Mouse (Mus musculus): ENCODE data around the gene Vsir. TPM values are rescaled to one million over a fixed set of nuclear protein-coding genes. Genes with fewer than 3 reads are reported as not detected.

Gene Vsir
- polyA plus RNA-seq (2014; fragmentation: Nextera tagmentation; extraction: Ambion mirVana), result 0.96 and 1.2 TPM in 2 replicates

DNA sequence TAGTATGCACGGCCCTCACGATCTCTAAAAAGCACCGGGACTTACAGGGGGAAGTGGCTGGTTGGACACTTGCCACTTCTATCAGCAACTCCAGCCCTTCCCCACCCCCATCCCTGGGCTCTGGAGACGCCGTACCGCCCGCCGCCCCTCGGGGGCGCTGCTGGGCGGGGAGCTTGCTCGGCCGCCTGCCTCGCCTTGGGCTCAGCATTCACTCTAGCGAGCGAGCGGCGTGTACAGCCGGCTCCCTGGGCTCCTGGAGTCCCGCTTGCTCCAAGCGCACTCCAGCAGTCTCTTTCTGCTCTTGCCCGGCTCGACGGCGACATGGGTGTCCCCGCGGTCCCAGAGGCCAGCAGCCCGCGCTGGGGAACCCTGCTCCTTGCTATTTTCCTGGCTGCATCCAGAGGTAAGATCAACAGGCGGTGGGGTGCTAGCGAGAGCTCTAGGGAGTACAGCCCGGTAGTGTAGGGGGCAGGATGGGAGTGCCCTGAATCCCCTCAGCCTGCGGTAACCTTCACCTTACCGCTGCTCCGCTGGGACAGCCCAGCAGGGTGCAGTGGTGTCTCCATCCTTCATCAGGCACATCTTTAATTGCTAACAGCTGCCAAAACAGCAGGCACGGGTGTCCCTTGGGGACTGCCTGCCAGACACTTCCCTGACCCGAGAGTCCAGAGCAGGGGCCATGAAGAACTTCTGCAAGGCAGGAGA, at the start of gene Vsir:
Gene Vsir (plus strand): TSS at position 151 of the 705 bp plus-strand sequence.
- DNase-seq (ENCODE audit: low spot score), result peak; percentile 91
- peak within 1 kb of the TSS; percentile 54 for H3K4me2 ChIP-seq (ENCODE audit: low read depth, low read length, severe bottlenecking)
- WGBS, result 0% methylated on average over 37 of the region's 37 CpGs
- H3K27ac ChIP-seq (ENCODE audit: low read depth, low read length), result no peak within 1 kb of the TSS
- no peaks in the 10 kb centered on the region for H3K36me3 ChIP-seq (ENCODE audit: control insufficient read depth, insufficient read depth, low read length)
- H3K9me3 ChIP-seq (ENCODE audit: control insufficient read depth, low read length), result no peaks in the 10 kb centered on the region
- peaks cover 10% of the 10 kb centered on the region; the same call in 1 of the 2 replicates for H3K27me3 ChIP-seq (ENCODE audit: control insufficient read depth, insufficient read depth, low read length)
- no peak; the same call in 1 of the 2 replicates for ATAC-seq (replicated peaks; ENCODE audit: low FRiP score)
- peaks cover 13% of the 10 kb centered on the region; the same call in 1 of the 2 replicates for H3K4me1 ChIP-seq (replicated peaks; ENCODE audit: control insufficient read depth, insufficient read depth, low read length)
- H3K4me3 ChIP-seq (ENCODE audit: low read depth, low read length), result peak within 1 kb of the TSS; percentile 28
- peak within 1 kb of the TSS; percentile 45 for H3K9ac ChIP-seq (ENCODE audit: low read length)

DNA sequence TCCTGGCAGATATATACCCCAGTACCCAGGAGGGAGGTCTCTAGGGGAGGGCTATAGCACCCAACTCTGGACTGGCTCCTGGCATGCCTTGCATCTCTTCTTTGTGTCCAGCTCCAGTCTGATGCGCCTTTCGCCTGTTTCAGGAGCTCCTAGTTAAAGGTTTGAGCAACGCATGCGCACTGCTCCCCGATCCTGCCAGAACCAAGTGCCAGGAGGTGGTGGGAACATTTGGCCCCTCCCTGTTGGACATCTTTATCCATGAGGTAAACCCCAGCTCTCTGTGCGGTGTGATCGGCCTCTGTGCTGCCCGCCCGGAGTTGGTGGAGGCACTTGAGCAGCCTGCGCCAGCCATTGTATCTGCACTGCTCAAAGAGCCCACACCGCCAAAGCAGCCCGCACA, 47.0 kb upstream of the Vsir start:
- 95% methylated on average over 12 of the region's 12 CpGs for WGBS
- H3K4me3 ChIP-seq (ENCODE audit: low read depth, low read length), result no peak overlapping the region
- H3K9ac ChIP-seq (ENCODE audit: low read length), result no peak overlapping the region
- ATAC-seq (replicated peaks; ENCODE audit: low FRiP score) (no peak), DNase-seq (ENCODE audit: low spot score) (no peak)
- H3K4me2 ChIP-seq (ENCODE audit: low read depth, low read length, severe bottlenecking), result no peak overlapping the region
- H3K27me3 ChIP-seq (ENCODE audit: control insufficient read depth, insufficient read depth, low read length), result no peaks in the 10 kb centered on the region
- H3K9me3 ChIP-seq (ENCODE audit: control insufficient read depth, low read length), result no peaks in the 10 kb centered on the region
- no peak overlapping the region for H3K27ac ChIP-seq (ENCODE audit: low read depth, low read length)
- peaks cover 17% of the 10 kb centered on the region for H3K36me3 ChIP-seq (ENCODE audit: control insufficient read depth, insufficient read depth, low read length)
- no peaks in the 10 kb centered on the region for H3K4me1 ChIP-seq (replicated peaks; ENCODE audit: control insufficient read depth, insufficient read depth, low read length)

DNA sequence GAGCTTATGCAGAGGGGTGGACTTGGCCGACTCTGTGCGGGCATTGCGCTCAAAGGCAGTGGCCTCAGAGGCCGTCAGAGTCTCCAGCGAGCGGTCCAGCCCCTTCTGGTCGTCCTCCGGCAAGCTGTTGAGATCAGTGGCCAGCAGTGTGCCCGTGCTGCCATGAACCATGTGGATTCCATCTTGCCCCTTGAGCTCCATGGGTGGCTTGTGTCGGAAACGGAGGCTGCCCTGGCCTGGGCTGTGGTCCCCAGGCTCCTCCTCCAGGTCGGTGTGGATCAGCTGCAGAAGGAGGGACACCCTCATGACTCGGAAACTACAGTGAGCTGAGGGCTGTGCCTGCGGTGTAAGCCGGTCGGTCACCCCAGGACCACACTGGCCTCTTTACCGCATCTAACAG, 43.2 kb upstream of the Vsir start:
- H3K4me1 ChIP-seq (replicated peaks; ENCODE audit: control insufficient read depth, insufficient read depth, low read length), result no peaks in the 10 kb centered on the region
- no peak for ATAC-seq (replicated peaks; ENCODE audit: low FRiP score)
- H3K27ac ChIP-seq (ENCODE audit: low read depth, low read length), result no peak overlapping the region
- DNase-seq (ENCODE audit: low spot score), result no peak
- H3K9me3 ChIP-seq (ENCODE audit: control insufficient read depth, low read length), result no peaks in the 10 kb centered on the region
- no peak overlapping the region for H3K9ac ChIP-seq (ENCODE audit: low read length)
- no peak overlapping the region for H3K4me3 ChIP-seq (ENCODE audit: low read depth, low read length)
- H3K36me3 ChIP-seq (ENCODE audit: control insufficient read depth, insufficient read depth, low read length), result peaks cover 11% of the 10 kb centered on the region
- no peak overlapping the region for H3K4me2 ChIP-seq (ENCODE audit: low read depth, low read length, severe bottlenecking)
- no peaks in the 10 kb centered on the region for H3K27me3 ChIP-seq (ENCODE audit: control insufficient read depth, insufficient read depth, low read length)
- WGBS, result 86% methylated on average over 17 of the region's 17 CpGs

DNA sequence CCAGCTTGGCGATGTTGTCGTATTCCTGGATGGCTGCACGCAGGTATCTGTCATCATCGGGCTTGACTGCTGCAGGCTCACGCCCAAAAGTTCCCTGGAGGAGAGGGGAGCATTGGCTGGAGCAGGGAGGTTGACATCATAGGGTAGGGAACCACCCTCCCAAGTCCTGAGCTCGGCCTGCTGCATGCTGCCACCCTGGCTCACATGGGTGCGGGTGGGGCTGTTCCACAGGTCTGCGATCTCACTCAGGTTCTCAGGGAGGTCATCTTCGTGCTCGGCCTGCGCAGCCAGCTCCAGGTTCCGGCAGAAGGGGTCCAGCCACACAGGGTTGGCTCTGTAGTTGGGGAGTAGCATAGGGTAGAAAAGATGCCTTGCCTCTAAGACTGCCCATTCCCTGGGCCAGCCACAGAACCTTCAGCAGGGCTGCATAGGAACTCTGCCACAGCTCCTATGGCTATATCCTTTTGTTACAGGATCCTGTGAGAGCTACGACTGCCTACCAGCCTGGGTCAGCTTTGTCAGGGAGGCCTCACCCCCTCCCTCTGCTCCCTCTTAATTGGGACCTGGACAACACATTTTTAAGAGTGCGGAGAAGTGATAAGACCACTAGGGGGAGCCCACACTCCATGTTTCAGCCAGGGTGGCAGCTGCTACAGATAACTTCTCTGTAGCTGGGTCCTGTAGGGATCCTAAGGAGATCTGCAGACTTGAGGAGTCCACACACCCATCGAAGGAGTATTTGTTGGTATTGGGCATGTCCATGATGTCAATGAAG, 41.6 kb upstream of the Vsir start:
- Histone ChIP-seq H3K36me3 (ENCODE audit: control insufficient read depth, insufficient read depth, low read length) (peaks cover 7% of the 10 kb centered on the region; the same call in 1 of the 2 replicates), H3K4me2 (ENCODE audit: low read depth, low read length, severe bottlenecking) (no peak overlapping the region), H3K9ac (ENCODE audit: low read length) (no peak overlapping the region), H3K4me3 (ENCODE audit: low read depth, low read length) (no peak overlapping the region), H3K9me3 (ENCODE audit: control insufficient read depth, low read length) (no peaks in the 10 kb centered on the region), H3K27ac (ENCODE audit: low read depth, low read length) (no peak overlapping the region), H3K27me3 (ENCODE audit: control insufficient read depth, insufficient read depth, low read length) (no peaks in the 10 kb centered on the region), H3K4me1 (replicated peaks; ENCODE audit: control insufficient read depth, insufficient read depth, low read length) (no peaks in the 10 kb centered on the region)
- ATAC-seq (replicated peaks; ENCODE audit: low FRiP score) (peak; percentile 82), DNase-seq (ENCODE audit: low spot score) (peak; percentile 88)
- 68% methylated on average over 15 of the region's 15 CpGs for WGBS

DNA sequence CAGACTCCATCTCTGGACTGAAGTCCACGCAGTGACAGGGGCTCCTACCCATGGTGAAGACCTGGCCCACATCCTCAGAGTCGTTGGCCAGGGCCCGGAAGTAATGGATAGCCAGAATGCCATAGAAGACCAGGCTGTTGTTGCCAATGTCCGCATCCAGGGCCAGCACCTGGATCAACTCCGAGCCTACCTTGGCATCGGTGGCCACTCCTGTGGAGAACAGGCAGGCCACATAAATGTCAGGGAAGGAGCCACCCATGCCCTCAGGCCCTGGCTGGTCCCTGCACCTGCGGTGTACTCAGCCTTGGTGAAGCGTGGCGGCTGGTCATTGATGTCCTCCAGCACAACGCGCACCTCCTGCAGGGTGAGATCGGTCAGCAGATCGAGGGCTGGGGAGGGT, 36.0 kb upstream of the Vsir start:
- Histone ChIP-seq H3K4me2 (ENCODE audit: low read depth, low read length, severe bottlenecking) (no peak overlapping the region), H3K4me3 (ENCODE audit: low read depth, low read length) (no peak overlapping the region), H3K9ac (ENCODE audit: low read length) (no peak overlapping the region), H3K4me1 (replicated peaks; ENCODE audit: control insufficient read depth, insufficient read depth, low read length) (no peaks in the 10 kb centered on the region), H3K27ac (ENCODE audit: low read depth, low read length) (no peak overlapping the region), H3K27me3 (ENCODE audit: control insufficient read depth, insufficient read depth, low read length) (no peaks in the 10 kb centered on the region), H3K36me3 (ENCODE audit: control insufficient read depth, insufficient read depth, low read length) (no peaks in the 10 kb centered on the region), H3K9me3 (ENCODE audit: control insufficient read depth, low read length) (no peaks in the 10 kb centered on the region)
- DNase-seq (ENCODE audit: low spot score) (no peak), ATAC-seq (replicated peaks; ENCODE audit: low FRiP score) (no peak)
- WGBS, result 94% methylated on average over 13 of the region's 13 CpGs

DNA sequence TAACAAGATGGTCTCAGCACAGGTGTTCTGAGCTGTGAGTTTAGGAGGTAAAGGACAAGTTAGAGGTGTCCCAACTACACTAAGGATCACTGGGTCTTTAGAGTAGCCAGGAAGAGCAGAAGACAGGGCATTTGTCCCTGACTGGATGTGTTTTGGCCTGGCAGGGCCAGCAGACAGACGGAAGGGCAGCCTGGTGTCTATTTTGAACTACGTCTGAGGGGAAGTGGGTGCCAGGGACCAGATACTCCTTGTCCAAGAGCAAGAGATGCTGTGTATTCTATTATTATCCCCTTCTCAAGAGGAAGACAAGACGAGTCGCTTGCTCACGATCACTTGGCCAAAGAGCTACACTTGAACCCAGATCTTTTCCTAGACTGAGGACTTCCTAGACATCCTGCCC, 33.0 kb upstream of the Vsir start:
- Histone ChIP-seq H3K4me2 (ENCODE audit: low read depth, low read length, severe bottlenecking) (no peak overlapping the region), H3K9me3 (ENCODE audit: control insufficient read depth, low read length) (no peaks in the 10 kb centered on the region), H3K27me3 (ENCODE audit: control insufficient read depth, insufficient read depth, low read length) (no peaks in the 10 kb centered on the region), H3K4me1 (replicated peaks; ENCODE audit: control insufficient read depth, insufficient read depth, low read length) (no peaks in the 10 kb centered on the region), H3K27ac (ENCODE audit: low read depth, low read length) (no peak overlapping the region), H3K4me3 (ENCODE audit: low read depth, low read length) (no peak overlapping the region), H3K9ac (ENCODE audit: low read length) (no peak overlapping the region), H3K36me3 (ENCODE audit: control insufficient read depth, insufficient read depth, low read length) (no peaks in the 10 kb centered on the region)
- ATAC-seq (replicated peaks; ENCODE audit: low FRiP score) (no peak), DNase-seq (ENCODE audit: low spot score) (no peak)
- WGBS, result over 99% methylated on average over 5 of the region's 5 CpGs

DNA sequence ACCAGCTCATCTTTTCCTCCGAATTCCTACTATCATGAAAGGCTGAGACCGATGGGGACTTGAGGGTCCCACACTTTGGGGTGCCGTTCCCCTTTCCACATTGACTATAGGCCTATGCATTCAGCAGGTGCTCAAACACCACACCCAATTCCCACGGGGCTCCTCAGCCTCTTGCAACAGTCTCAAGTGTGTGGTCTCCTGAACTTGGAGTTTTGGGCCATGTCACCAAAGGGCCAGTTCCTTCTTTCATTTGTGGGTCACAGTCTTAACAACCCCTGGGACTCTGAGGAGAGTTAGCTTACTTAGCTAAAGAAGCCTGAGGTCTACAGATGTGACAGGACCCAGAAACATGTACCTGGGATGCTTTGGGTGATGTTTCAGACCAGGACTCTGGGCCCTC, 30.5 kb upstream of the Vsir start:
- Histone ChIP-seq H3K27me3 (ENCODE audit: control insufficient read depth, insufficient read depth, low read length) (no peaks in the 10 kb centered on the region), H3K4me2 (ENCODE audit: low read depth, low read length, severe bottlenecking) (no peak overlapping the region), H3K36me3 (ENCODE audit: control insufficient read depth, insufficient read depth, low read length) (no peaks in the 10 kb centered on the region), H3K4me1 (replicated peaks; ENCODE audit: control insufficient read depth, insufficient read depth, low read length) (no peaks in the 10 kb centered on the region), H3K27ac (ENCODE audit: low read depth, low read length) (no peak overlapping the region), H3K4me3 (ENCODE audit: low read depth, low read length) (no peak overlapping the region), H3K9me3 (ENCODE audit: control insufficient read depth, low read length) (no peaks in the 10 kb centered on the region), H3K9ac (ENCODE audit: low read length) (no peak overlapping the region)
- ATAC-seq (replicated peaks; ENCODE audit: low FRiP score) (no peak), DNase-seq (ENCODE audit: low spot score) (no peak)
- 87% methylated on average over 4 of the region's 4 CpGs for WGBS

DNA sequence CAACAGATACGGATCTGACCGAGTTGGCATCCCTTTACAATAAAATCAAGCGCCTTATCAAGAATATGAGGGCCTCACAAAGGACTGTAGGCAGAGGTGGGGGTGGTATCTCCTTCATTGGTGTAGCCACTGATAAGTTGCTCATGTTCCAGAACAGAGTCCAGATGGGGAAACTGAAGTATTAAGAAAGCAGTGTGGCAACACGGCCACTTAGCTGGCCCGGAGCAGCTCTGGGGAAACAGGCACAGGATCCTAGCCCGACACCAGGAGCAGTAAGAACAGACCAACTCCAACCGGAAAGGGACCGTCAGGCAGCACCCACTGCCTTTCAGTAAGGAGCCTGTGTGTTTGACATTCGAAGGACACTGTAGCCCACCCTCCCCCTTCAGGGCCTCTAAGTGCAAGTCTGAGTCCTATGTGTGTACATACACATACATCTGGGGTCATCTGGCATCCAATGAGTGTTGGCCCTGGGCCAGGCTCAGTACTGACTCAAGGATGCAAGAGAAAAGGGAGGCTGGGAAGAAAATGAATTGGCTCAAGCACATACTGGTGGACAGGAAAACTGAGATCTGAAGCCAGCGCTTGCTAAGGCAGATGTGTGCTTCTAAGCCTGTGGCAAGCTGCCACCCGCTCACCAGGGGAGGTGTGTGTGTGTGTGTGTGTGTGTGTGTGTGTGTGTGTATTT, 17.5 kb upstream of the Vsir start:
- DNase-seq (ENCODE audit: low spot score) (no peak), ATAC-seq (replicated peaks; ENCODE audit: low FRiP score) (no peak)
- no peak overlapping the region for H3K4me2 ChIP-seq (ENCODE audit: low read depth, low read length, severe bottlenecking)
- no peaks in the 10 kb centered on the region for H3K4me1 ChIP-seq (replicated peaks; ENCODE audit: control insufficient read depth, insufficient read depth, low read length)
- H3K27ac ChIP-seq (ENCODE audit: low read depth, low read length), result no peak overlapping the region
- H3K27me3 ChIP-seq (ENCODE audit: control insufficient read depth, insufficient read depth, low read length), result no peaks in the 10 kb centered on the region
- H3K9me3 ChIP-seq (ENCODE audit: control insufficient read depth, low read length), result no peaks in the 10 kb centered on the region
- no peaks in the 10 kb centered on the region for H3K36me3 ChIP-seq (ENCODE audit: control insufficient read depth, insufficient read depth, low read length)
- 90% methylated on average over 11 of the region's 11 CpGs for WGBS
- no peak overlapping the region for H3K4me3 ChIP-seq (ENCODE audit: low read depth, low read length)
- H3K9ac ChIP-seq (ENCODE audit: low read length), result no peak overlapping the region
